Mouse (Mus musculus): Measurements from ENCODE around the gene Gm7356.
"Not testable (repeated sequence)": the region's sequence is repeated elsewhere in the genome, so short reads cannot be mapped to it uniquely, and the experiment has no call there.

Gene Gm7356

DNA sequence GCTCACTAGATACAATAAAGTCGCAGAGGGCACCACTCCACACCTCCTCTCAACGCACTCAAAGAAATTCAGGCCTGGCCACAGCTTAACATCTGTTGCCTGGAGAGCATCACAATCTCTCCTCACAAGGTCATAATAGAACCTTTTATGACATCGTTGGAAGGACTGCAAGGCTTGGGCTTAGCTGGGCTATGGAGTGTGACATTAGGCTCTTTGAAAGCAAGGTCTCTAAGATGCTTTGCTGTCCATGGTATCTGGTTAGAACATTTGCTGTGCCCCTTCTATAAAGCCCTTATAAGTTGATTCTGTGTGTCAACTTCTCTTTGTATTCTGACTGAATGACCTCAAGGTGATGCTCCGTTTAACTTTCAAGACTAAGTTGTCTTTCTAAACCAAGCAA lies at the start of gene Gm7356:
Gene Gm7356 (minus strand): TSS at position 101 of the 400 bp plus-strand sequence.
- not testable (repeated sequence) for DNase-seq

DNA sequence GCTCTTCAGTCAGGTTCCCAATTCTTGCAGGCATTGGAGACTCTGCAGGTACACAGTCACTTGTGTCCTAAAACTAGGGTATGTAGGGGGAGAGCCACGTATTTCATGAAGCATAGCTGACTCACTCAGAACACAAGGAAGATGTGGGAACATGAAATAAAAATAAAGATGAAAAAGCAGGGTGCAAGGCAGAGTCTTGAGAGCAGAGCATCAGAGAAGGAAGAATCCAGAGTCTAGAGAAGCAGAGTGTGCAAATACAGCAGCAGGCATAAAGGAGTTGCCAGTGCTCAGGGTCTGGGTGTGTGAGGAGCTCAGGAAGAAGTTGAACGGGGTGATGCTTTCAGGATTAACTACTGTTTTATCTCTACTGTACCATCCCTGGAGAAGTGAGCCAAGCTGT lies 38.4 kb upstream of the Gm7356 start:
- DNase-seq: not testable (repeated sequence)

GRCm38 (mm10) chr17:14037012-14037411 lies 33.5 kb upstream of the Gm7356 start:
- not testable (repeated sequence) for DNase-seq

GRCm38 (mm10) chr17:14036113-14036512 lies 32.6 kb upstream of the Gm7356 start:
- not testable (repeated sequence) for DNase-seq

- peak; percentile 7 for DNase-seq
Measured at GRCm38 (mm10) chr17:13993425-13993824, 10.1 kb downstream of the Gm7356 start.

DNA sequence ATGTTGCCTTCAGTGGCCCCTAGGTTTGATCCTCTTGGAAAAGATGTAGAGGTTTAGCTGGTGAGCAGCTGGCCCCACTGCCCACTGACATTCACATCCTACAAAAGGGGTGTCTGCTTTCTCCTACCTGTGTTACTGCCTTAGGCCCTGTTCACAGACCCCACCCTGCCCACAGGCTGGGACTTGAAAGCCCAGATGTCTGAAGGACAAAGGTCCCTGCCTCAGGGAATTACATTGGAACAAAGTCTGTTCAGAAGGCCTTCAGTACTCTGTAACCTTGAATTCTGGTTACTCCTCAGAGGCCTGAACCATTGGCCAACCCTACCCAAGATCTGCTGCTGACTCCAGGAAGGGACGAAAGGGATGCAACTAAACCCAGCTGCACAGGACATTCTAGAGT lies 15.8 kb downstream of the Gm7356 start:
- DNase-seq: no peak

DNA sequence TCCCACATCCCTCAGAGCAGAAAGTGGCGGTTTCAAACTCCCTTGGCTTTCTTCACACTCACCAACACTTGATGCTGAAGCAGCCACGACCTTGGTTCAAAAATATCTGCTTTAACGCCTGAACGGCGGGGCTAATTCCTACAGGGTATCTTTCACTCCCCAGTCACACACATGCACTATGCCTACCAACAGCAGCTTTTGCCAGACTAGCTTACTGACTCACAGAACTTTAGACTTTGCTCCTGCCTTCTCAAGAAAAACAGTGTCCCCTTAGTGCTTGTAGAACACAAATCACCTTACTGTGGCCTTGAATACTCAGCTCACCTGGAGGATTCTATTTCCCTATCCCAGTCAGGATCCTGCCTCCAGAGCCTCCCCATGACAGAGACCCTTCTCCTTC lies 32.7 kb downstream of the Gm7356 start:
- not testable (repeated sequence) for DNase-seq

DNA sequence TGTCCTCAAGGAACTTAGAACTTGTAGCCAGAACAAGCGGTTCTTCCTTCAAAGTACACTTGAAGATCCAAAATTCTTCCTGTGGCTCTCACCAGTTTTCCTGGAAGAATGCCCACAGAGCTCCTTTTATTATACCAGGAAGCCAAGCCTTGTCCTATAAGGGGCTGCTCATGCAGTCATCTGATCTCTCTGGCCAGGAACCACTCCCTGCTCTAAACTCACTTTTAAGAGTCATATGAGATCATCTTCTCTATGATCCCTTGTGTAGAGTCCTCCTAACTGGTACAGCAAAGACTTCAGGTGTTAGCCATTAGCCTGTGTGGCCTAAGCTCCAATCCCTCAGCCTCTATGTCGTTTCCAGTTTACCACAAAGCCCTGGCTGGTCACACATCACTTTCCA lies 33.6 kb downstream of the Gm7356 start:
- not testable (repeated sequence) for DNase-seq

DNA sequence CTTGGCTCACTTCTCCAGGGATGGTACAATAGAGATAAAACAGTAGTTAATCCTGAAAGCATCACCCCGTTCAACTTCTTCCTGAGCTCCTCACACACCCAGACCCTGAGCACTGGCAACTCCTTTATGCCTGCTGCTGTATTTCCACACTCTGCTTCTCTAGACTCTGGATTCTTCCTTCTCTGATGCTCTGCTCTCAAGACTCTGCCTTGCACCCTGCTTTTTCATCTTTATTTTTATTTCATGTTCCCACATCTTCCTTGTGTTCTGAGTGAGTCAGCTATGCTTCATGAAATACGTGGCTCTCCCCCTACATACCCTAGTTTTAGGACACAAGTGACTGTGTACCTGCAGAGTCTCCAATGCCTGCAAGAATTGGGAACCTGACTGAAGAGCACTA lies 38.5 kb downstream of the Gm7356 start:
- not testable (repeated sequence) for DNase-seq

DNA sequence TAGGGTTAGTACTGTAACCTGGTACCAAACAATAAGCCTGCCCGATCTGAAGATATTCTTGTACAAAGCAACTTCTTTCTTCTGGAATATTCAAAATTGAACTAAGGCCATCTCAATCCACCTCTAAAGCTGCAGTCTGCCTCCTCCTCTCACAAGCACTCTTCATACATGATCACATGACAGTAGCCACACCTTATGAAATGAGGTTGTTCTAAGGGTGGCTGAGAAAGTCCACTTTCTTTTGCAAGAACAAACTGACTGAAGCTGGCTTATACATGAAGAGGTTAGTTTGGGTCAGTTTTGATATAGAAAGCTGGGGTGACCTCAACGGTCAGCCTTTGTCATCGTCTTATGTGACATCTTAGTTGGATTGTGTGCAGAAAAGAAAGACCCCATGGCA lies 41.3 kb downstream of the Gm7356 start:
- DNase-seq: not testable (repeated sequence)

DNA sequence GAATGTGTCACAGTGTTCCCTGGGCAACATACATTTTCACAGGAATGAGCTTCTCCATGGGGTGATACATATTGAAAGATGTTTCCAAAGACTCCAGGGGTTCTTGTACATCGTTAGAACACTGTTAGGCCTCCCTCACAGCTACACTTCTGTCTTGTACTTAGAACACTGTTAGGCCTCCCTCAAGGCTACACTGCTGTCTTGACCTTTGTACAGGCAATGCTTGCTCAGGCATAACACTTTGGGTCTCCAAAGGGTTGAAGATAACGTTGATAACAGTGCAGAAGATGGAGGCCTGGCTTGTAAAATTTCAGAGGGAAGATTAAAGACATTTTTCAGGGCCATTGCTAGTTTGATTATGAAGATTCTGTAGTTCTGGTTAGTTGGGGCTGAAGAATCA lies 45.4 kb downstream of the Gm7356 start:
- not testable (repeated sequence) for DNase-seq

- DNase-seq: not testable (repeated sequence)
Measured at GRCm38 (mm10) chr17:13951570-13951969, 51.9 kb downstream of the Gm7356 start.

Measured in embryo, embryonic 11 days (tissue).